Mouse (Mus musculus) B cell, adult (primary cell): Measurements from ENCODE around the gene Rnpc3. TPM values are rescaled to one million over a fixed set of nuclear protein-coding genes. Genes with fewer than 3 reads are reported as not detected.

ENCODE experiments used
- total RNA-seq: library from RNA; stranded (reverse); gene quantifications from 4 replicates; pipeline ENCODE4 v1.2.4, GENCODE M21; 2023; ENCODE audit not compliant: inconsistent age

The Rnpc3 gene
- total RNA-seq = 63.5 to 77.8 TPM (median 68.8 TPM) in 4 replicates

DNA sequence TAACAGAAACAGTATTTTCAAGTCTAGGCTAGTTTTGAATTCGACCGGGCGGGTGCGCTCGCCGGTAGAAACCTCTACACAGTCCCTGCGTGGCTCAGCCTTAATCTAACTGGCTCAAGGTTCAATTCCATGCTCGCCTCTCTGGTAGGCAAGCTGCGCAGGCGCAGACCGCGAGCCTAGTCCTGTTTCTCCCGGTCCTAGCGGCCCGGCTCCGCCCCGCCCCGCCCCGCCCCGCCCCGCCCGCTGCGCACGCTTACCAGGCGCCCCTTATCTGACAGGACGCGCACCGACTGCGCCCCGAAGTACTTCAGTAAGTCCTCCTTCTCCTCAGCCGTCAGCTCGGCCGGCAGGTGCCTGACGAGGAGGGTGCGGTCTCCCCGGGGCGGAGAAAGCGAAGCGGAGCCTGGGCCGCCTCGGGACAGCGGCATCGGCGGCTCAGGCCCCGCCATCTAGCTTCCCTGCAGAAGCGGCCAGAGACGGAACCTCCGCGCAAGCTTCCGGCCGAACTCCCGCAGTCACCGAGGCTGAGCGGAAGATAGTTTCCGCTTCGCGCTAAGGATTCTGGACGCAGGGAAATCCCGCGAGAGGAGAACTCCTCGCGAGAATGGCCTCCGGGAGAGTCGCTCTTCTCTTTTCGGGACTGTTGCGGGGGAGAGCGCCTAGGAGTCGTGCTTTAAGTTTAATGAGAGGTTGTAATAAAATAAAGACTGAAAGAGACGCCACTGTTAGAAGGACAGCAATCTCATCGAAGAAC is at the start of gene Rnpc3:
Gene Rnpc3, minus strand, starts transcription at position 544 of the 754 bp plus-strand sequence.

GRCm38 (mm10) chr3:113606599-113606998 is 23.4 kb downstream of the Rnpc3 start, which contains the start of gene Amy1:
TSS of gene Amy1 (minus strand) at chr3:113606699.

Other genes with a start within 250 kb of the Rnpc3 start
- gene Amy2a1, start 97.7 kb downstream of the Rnpc3 start, total RNA-seq = 0.67 to 0.90 TPM in 2 of 4 replicates, not detected in the others
- 1.1 to 1.8 TPM (median 1.5 TPM) in 3 of 4 replicates, not detected in the other for gene Amy1, start 23.4 kb downstream of the Rnpc3 start, total RNA-seq